Mouse (Mus musculus) heart, adult 2 months (tissue): ENCODE results near the gene Klhl26. TPM values are rescaled to one million over a fixed set of nuclear protein-coding genes. Genes with fewer than 3 reads are reported as not detected.

Experiments used
- DNase-seq, 2 experiments: peaks; one replicate each; pipeline ENCODE4 v3.0.0; 2021
- H3K27ac ChIP-seq: fragments of 200-600 bp; 2 replicates; pipeline ENCODE4 v1.8.1; 2022
- H3K27me3 ChIP-seq: fragments of 200-500 bp; 2 replicates; pipeline ENCODE4 v1.6.1; 2012; ENCODE audit warnings: mild to moderate bottlenecking, low read length, inconsistent platforms, mixed read lengths; ENCODE audit not compliant: control insufficient read depth, insufficient read depth
- H3K36me3 ChIP-seq: fragments of 200-500 bp; 2 replicates; pipeline ENCODE4 v1.6.1; 2012; ENCODE audit warnings: low read length, inconsistent platforms; ENCODE audit not compliant: control insufficient read depth, insufficient read depth
- H3K4me1 ChIP-seq: fragments of 200-500 bp; 2 replicates; pipeline ENCODE4 v1.6.1; 2011; ENCODE audit warnings: low read length; ENCODE audit not compliant: control insufficient read depth, insufficient read depth
- H3K4me3 ChIP-seq: fragments of 200-600 bp; 2 replicates; pipeline ENCODE4 v1.8.1; 2022
- H3K79me2 ChIP-seq: fragments of 200-500 bp; replicated peaks from 2 replicates; pipeline ENCODE4 v1.6.1; 2012; ENCODE audit warnings: mild to moderate bottlenecking, inconsistent platforms, low read length, moderate library complexity, mixed read lengths; ENCODE audit not compliant: control insufficient read depth, insufficient read depth
- H3K9ac ChIP-seq: fragments of 200-500 bp; 2 replicates; pipeline ENCODE4 v1.6.1; 2012; ENCODE audit warnings: low read depth, mild to moderate bottlenecking, control low read depth, inconsistent platforms, low read length, mixed read lengths
- CTCF ChIP-seq: fragments of 200-600 bp; IDR thresholded peaks from 2 replicates; pipeline ENCODE4 v1.8.1; 2022; ENCODE audit warnings: antibody characterized with exemption, mild to moderate bottlenecking, moderate library complexity
- EP300 ChIP-seq: fragments of 200-500 bp; IDR thresholded peaks from 2 replicates; pipeline ENCODE4 v1.6.1; 2011; ENCODE audit warnings: low read depth, low read length, control low read depth; ENCODE audit not compliant: insufficient read depth
- POLR2A ChIP-seq: fragments of 200-500 bp; IDR thresholded peaks from 2 replicates; pipeline ENCODE4 v1.6.1; 2011; ENCODE audit warnings: mild to moderate bottlenecking, low read depth, low read length, control low read depth; ENCODE audit not compliant: insufficient read depth
- WGBS: fragments of 180-500 bp; shearing (Covaris S2); methylation state at CpG from one replicate; pipeline ENCODE4 v1.1.7; 2018; 5-methylcytosine and 5-hydroxymethylcytosine counted together
- intact Hi-C: fragments of 180-260 bp; cut with DNase I; formaldehyde crosslinking; loops from one replicate; pipeline ENCODE4 v1.15.1; 2025
- polyA plus RNA-seq: library from polyadenylated mRNA; depleted of rRNA; stranded (reverse); fragments of >200 nt; gene quantifications from 2 replicates; pipeline ENCODE4 v1.2.3, GENCODE M21; 2012
- total RNA-seq, 2 experiments: library from RNA; stranded (reverse); gene quantifications; 2 replicates each; pipeline ENCODE4 v1.2.3; 2021

The Klhl26 gene
- total and polyA plus RNA-seq, 3 experiments = 8.1 to 18.8 (median 8.6) TPM

GRCm38 (mm10) chr8:70453852-70454251, 22.9 kb downstream of the Klhl26 start:
- no peaks in the 10 kb centered on the region for H3K79me2 ChIP-seq
- DNase-seq = peak in 1 of 2 experiments; percentile 39
- 62% methylated on average over 5 of the region's 5 CpGs for WGBS
- no peak overlapping the region for H3K4me3 ChIP-seq
- peak overlapping the region; percentile 49 for H3K27ac ChIP-seq
- intact Hi-C loops = loop anchor here (2.0 kb wide), 1 partner anchor 19 kb away; no protein-coding TSS in a partner anchor
- H3K36me3 ChIP-seq = no peaks in the 10 kb centered on the region
- no peaks in the 10 kb centered on the region for H3K27me3 ChIP-seq
- H3K4me1 ChIP-seq = peaks cover 4% of the 10 kb centered on the region; the same call in 1 of the 2 replicates
- no peak overlapping the region for H3K9ac ChIP-seq
- TF ChIP-seq EP300 = no peak
- TF ChIP-seq POLR2A = no peak

GRCm38 (mm10) chr8:70452196-70452966, 24.4 kb downstream of the Klhl26 start:
- Histone ChIP-seq H3K79me2 (no peaks in the 10 kb centered on the region), H3K4me3 (no peak overlapping the region), H3K4me1 (peaks cover 2% of the 10 kb centered on the region), H3K36me3 (no peaks in the 10 kb centered on the region), H3K9ac (no peak overlapping the region), H3K27me3 (no peaks in the 10 kb centered on the region), H3K27ac (no peak overlapping the region)
- WGBS = 58% methylated on average over 52 of the region's 52 CpGs
- DNase-seq = no peak
- intact Hi-C loops = no loop called here
- TF ChIP-seq POLR2A = no peak
- TF ChIP-seq EP300 = no peak

GRCm38 (mm10) chr8:70447639-70448420, 28.9 kb downstream of the Klhl26 start:
- intact Hi-C loops = no loop called here
- Histone ChIP-seq H3K9ac (no peak overlapping the region; the same call in 1 of the 2 replicates), H3K4me3 (no peak overlapping the region), H3K27ac (no peak overlapping the region), H3K79me2 (no peaks in the 10 kb centered on the region), H3K27me3 (no peaks in the 10 kb centered on the region), H3K36me3 (no peaks in the 10 kb centered on the region), H3K4me1 (peaks cover 2% of the 10 kb centered on the region)
- DNase-seq = peak in 1 of 2 experiments; percentile 53
- WGBS = 25% methylated on average over 19 of the region's 19 CpGs
- TF ChIP-seq CTCF = peak; percentile 31; the same call in 1 of the 2 replicates
- TF ChIP-seq POLR2A = no peak

- Histone ChIP-seq H3K9ac (no peak overlapping the region), H3K4me1 (no peaks in the 10 kb centered on the region; the same call in 1 of the 2 replicates), H3K27me3 (no peaks in the 10 kb centered on the region), H3K79me2 (no peaks in the 10 kb centered on the region), H3K36me3 (no peaks in the 10 kb centered on the region), H3K27ac (no peak overlapping the region), H3K4me3 (no peak overlapping the region)
- no peak for DNase-seq
- WGBS = 56% methylated on average over 1 of the region's 1 CpGs
- intact Hi-C loops = no loop called here
- no peak for TF ChIP-seq EP300
- TF ChIP-seq POLR2A = no peak
- no peak for TF ChIP-seq CTCF
Observed at GRCm38 (mm10) chr8:70445988-70446387, 30.8 kb downstream of the Klhl26 start.

- intact Hi-C loops = no loop called here
- no peak for DNase-seq
- no peak overlapping the region for H3K9ac ChIP-seq
- 83% methylated on average over 4 of the region's 4 CpGs for WGBS
- TF ChIP-seq POLR2A (no peak), EP300 (no peak), CTCF (no peak)
- no peaks in the 10 kb centered on the region for H3K27me3 ChIP-seq
- H3K36me3 ChIP-seq = no peaks in the 10 kb centered on the region
- no peak overlapping the region for H3K27ac ChIP-seq
- no peak overlapping the region for H3K4me3 ChIP-seq
- peaks cover 3% of the 10 kb centered on the region for H3K4me1 ChIP-seq
- H3K79me2 ChIP-seq = peaks cover 4% of the 10 kb centered on the region; the same call in 1 of the 2 replicates
Observed at GRCm38 (mm10) chr8:70443326-70443725, 33.4 kb downstream of the Klhl26 start.

GRCm38 (mm10) chr8:70441565-70441964, 35.2 kb downstream of the Klhl26 start:
- Histone ChIP-seq H3K4me3 (no peak overlapping the region), H3K9ac (no peak overlapping the region), H3K79me2 (peaks cover 4% of the 10 kb centered on the region; the same call in 1 of the 2 replicates), H3K27ac (no peak overlapping the region), H3K27me3 (no peaks in the 10 kb centered on the region), H3K4me1 (peaks cover 3% of the 10 kb centered on the region), H3K36me3 (no peaks in the 10 kb centered on the region)
- TF ChIP-seq POLR2A = no peak
- no peak for TF ChIP-seq EP300
- TF ChIP-seq CTCF = no peak
- DNase-seq = no peak
- intact Hi-C loops = no loop called here
- 44% methylated on average over 3 of the region's 3 CpGs for WGBS
